ENCODE assay signal across 11 mouse cellular contexts in genomic region chr7:48777721-48778504, GRCm38 (mm10). TPM values are rescaled to one million over a fixed set of nuclear protein-coding genes. Genes with fewer than 3 reads are reported as not detected.
A peak's percentile ranks its signal among the peaks of the same experiment; 100 is the strongest.
DNase-seq lines count a peak whose midpoint lies in the region; ATAC-seq and TF ChIP-seq lines count a peak whose summit lies in the region.
"Had no signal": no experiment of that assay in that cellular context is flagged by ENCODE, and none has a peak within 500 bp of the region (broad histone marks: within the 10 kb centered on the region; RNA-seq: fewer than 3 reads in every experiment).

No protein-coding gene starts in this region.

- no peak overlapping the region for H3K27ac ChIP-seq in MEL (ENCODE audit: control insufficient read depth, low read depth, low read length)
- peak overlapping the region; percentile 58 for H3K27ac ChIP-seq in hindbrain, embryonic 12.5 days
- peak overlapping the region; percentile 65; the same call in 1 of the 2 replicates for H3K27ac ChIP-seq in midbrain, embryonic 10.5 days (replicated peaks)
- H3K27ac ChIP-seq: kidney, postnatal 0 days had no signal

- 41% methylated on average over 8 of the region's 8 CpGs for WGBS in hindbrain, embryonic 12.5 days
- 73% methylated on average over 8 of the region's 8 CpGs for WGBS in midbrain, embryonic 10.5 days

- no peak for TF ChIP-seq RAD21 in MEL (IDR thresholded peaks at IDR 0.05; ENCODE audit: low read depth, low read length)

- no peak overlapping the region for H3K4me3 ChIP-seq in MEL (ENCODE audit: control insufficient read depth in 1 of 2, insufficient read depth in 1 of 2, low read depth in 2 of 2, low read length in 2 of 2)
- no peak overlapping the region for H3K4me3 ChIP-seq in hindbrain, embryonic 12.5 days
- no peak overlapping the region for H3K4me3 ChIP-seq in midbrain, embryonic 10.5 days

- H3K4me2 ChIP-seq in hindbrain, embryonic 12.5 days (replicated peaks) = no peak overlapping the region

- peaks cover 0 to 5% of the 10 kb centered on the region in 2 experiments; a peak in 1 of 4 replicates for H3K36me3 ChIP-seq in MEL (ENCODE audit: control insufficient read depth in 1 of 2, insufficient read depth in 2 of 2, low read length in 2 of 2)
- no peaks in the 10 kb centered on the region for H3K36me3 ChIP-seq in hindbrain, embryonic 12.5 days
- no peaks in the 10 kb centered on the region for H3K36me3 ChIP-seq in midbrain, embryonic 10.5 days

- H3K79me2 ChIP-seq in MEL (ENCODE audit: control insufficient read depth, insufficient read depth, low read length, poor library complexity) = no peaks in the 10 kb centered on the region

- peak; percentile 54 for DNase-seq in embryo, embryonic 10.5 days (ENCODE audit: low spot score)
- no peak for DNase-seq in embryo, embryonic 10 days (ENCODE audit: low spot score)
- DNase-seq in MEL (ENCODE audit: low read depth, low spot score) = peak; percentile 47
- peak; percentile 16 for DNase-seq in midbrain, embryonic 10.5 days (ENCODE audit: low spot score)
- no peak for DNase-seq in lung, postnatal 36 days
- no peak for DNase-seq in adrenal gland, postnatal 36 days
- DNase-seq in testis, postnatal 10 days (ENCODE audit: low spot score) = no peak
- DNase-seq: B cell, adult 2 months; liver had no signal

- no peaks in the 10 kb centered on the region; a peak in 1 of 4 replicates for H3K4me1 ChIP-seq in MEL (ENCODE audit: control insufficient read depth in 1 of 2, insufficient read depth in 2 of 2, low read length in 2 of 2)
- peaks cover 7% of the 10 kb centered on the region; the same call in 1 of the 2 replicates for H3K4me1 ChIP-seq in hindbrain, embryonic 12.5 days
- H3K4me1 ChIP-seq in midbrain, embryonic 10.5 days = peaks cover 10% of the 10 kb centered on the region

- no peak for TF ChIP-seq POLR2A in MEL (IDR thresholded peaks at IDR 0.05; ENCODE audit: control insufficient read depth in 1 of 2, insufficient read depth in 1 of 2, low read depth in 1 of 2, low read length in 2 of 2, poor library complexity in 1 of 2)

- H3K9ac ChIP-seq in MEL (ENCODE audit: control insufficient read depth, low read depth, low read length, poor library complexity, severe bottlenecking) = no peak overlapping the region
- H3K9ac ChIP-seq in hindbrain, embryonic 12.5 days = no peak overlapping the region

- peaks cover 0 to 3% of the 10 kb centered on the region in 2 experiments; a peak in 1 of 4 replicates for H3K27me3 ChIP-seq in MEL (ENCODE audit: control insufficient read depth in 1 of 2, insufficient read depth in 2 of 2, low read length in 2 of 2)
- H3K27me3 ChIP-seq in hindbrain, embryonic 12.5 days = peaks cover 3% of the 10 kb centered on the region; the same call in 1 of the 2 replicates
- H3K27me3 ChIP-seq in midbrain, embryonic 10.5 days (ENCODE audit: low read depth, poor library complexity, severe bottlenecking) = no peaks in the 10 kb centered on the region

- H3K9me3 ChIP-seq in MEL (replicated peaks; ENCODE audit: insufficient read depth, low read length) = no peaks in the 10 kb centered on the region
- no peaks in the 10 kb centered on the region for H3K9me3 ChIP-seq in hindbrain, embryonic 12.5 days (replicated peaks)
- H3K9me3 ChIP-seq in midbrain, embryonic 10.5 days (replicated peaks) = no peaks in the 10 kb centered on the region

- TF ChIP-seq EP300 in MEL (IDR thresholded peaks at IDR 0.05; ENCODE audit: low read depth in 1 of 2, low read length in 2 of 2) = no peak

- peak; percentile 95 for ATAC-seq in hindbrain, embryonic 12.5 days (ENCODE audit: low FRiP score)

- no peak for TF ChIP-seq CTCF in MEL (IDR thresholded peaks at IDR 0.05 in 2 of 3, conservative IDR thresholded peaks at IDR 0.05 in 1 of 3; ENCODE audit: control insufficient read depth in 1 of 3, insufficient read depth in 1 of 3, low read depth in 2 of 3, low read length in 3 of 3, poor library complexity in 1 of 3, severe bottlenecking in 1 of 3)

TF ChIP-seq in MEL, 35 proteins besides CTCF, POLR2A, EP300 and RAD21:
- no peak for TF ChIP-seq JUND (IDR thresholded peaks at IDR 0.05; ENCODE audit: low read depth, low read length)
- TF ChIP-seq ZMIZ1 (IDR thresholded peaks at IDR 0.05; ENCODE audit: low read depth, low read length) = no peak
- no peak for TF ChIP-seq MYB (IDR thresholded peaks at IDR 0.05; ENCODE audit: low read depth, low read length)
- no peak for TF ChIP-seq TBP (IDR thresholded peaks at IDR 0.05; ENCODE audit: low read depth, low read length)
- TF ChIP-seq POLR2AphosphoS5 (IDR thresholded peaks at IDR 0.05; ENCODE audit: borderline replicate concordance, low read depth, low read length) = no peak
- TF ChIP-seq MXI1 (IDR thresholded peaks at IDR 0.05; ENCODE audit: low read depth, low read length) = no peak
- TF ChIP-seq SIN3A (IDR thresholded peaks at IDR 0.05; ENCODE audit: low read length) = no peak
- no peak for TF ChIP-seq ETS1 (IDR thresholded peaks at IDR 0.05; ENCODE audit: low read depth, low read length)
- TF ChIP-seq KAT2A (conservative IDR thresholded peaks at IDR 0.05; ENCODE audit: low read depth, low read length) = no peak
- TF ChIP-seq SMC3 (IDR thresholded peaks at IDR 0.05; ENCODE audit: low read depth, low read length) = no peak
- no peak for TF ChIP-seq MYC (IDR thresholded peaks at IDR 0.05; ENCODE audit: low read depth, low read length)
- TF ChIP-seq ELF1 (IDR thresholded peaks at IDR 0.05; ENCODE audit: low read depth, low read length) = no peak
- TF ChIP-seq USF2 (IDR thresholded peaks at IDR 0.05; ENCODE audit: borderline replicate concordance in 1 of 2, insufficient read depth in 1 of 2, low read depth in 1 of 2, low read length in 2 of 2) = no peak
- no peak for TF ChIP-seq ZNF384 (IDR thresholded peaks at IDR 0.05; ENCODE audit: low read depth, low read length)
- no peak for TF ChIP-seq GATA1 (IDR thresholded peaks at IDR 0.05; ENCODE audit: low read depth, low read length)
- TF ChIP-seq TAL1 (IDR thresholded peaks at IDR 0.05; ENCODE audit: low read length) = no peak
- no peak for TF ChIP-seq MAZ (IDR thresholded peaks at IDR 0.05; ENCODE audit: low read depth, low read length)
- no peak for TF ChIP-seq MEF2A (IDR thresholded peaks at IDR 0.05; ENCODE audit: extremely low read depth, insufficient replicate concordance, low read depth, low read length, poor library complexity, severe bottlenecking)

RNA-seq across cellular contexts. Expression of gene Zdhhc13, which starts 10.9 kb away (rescaled TPM):
- 41.2 and 46.1 TPM in 2 replicates for total RNA-seq in MEL (2012; rRNA removed)
- polyA plus RNA-seq in MEL (2012; ENCODE audit: insufficient read depth in 1 of 2, insufficient read length in 2 of 2, low read depth in 1 of 2, low replicate concordance in 2 of 2, missing spikeins in 1 of 2) = 10 to 100 TPM in 1 of 2 experiments, not detected in 1; 32.8 TPM
- polyA plus RNA-seq in hindbrain, embryonic 12.5 days (2016; fragmentation: Nextera tagmentation; extraction: Ambion mirVana) = 36.3 and 40.6 TPM in 2 replicates
- 30.9 and 34.0 TPM in 2 replicates for polyA plus RNA-seq in midbrain, embryonic 10.5 days (2016; fragmentation: Nextera tagmentation; extraction: Ambion mirVana)
- 10 to 100 TPM; 10.3 to 11.8 TPM for total RNA-seq in adrenal gland, postnatal 36 days (2021)

Comparison
In these comparisons a context has a peak if more than half of its experiments do, and no peak if none do; other contexts are left out.
1. DNase-seq: peak in embryo, embryonic 10.5 days (single experiment), MEL (single experiment) and midbrain, embryonic 10.5 days (single experiment); none in embryo, embryonic 10 days (single experiment), lung, postnatal 36 days (single experiment), adrenal gland, postnatal 36 days (0 of 2) and testis, postnatal 10 days (single experiment).